Mouse (Mus musculus) liver, embryonic 11.5 days (tissue): ENCODE results near the gene Rev3l. TPM values are rescaled to one million over a fixed set of nuclear protein-coding genes. Genes with fewer than 3 reads are reported as not detected.
A peak's percentile ranks its signal among the peaks of the same experiment; 100 is the strongest.

ENCODE experiments used
- ATAC-seq: fragments of 200-750 bp; cut with Nextera tagmentation; replicated peaks from 2 replicates; pipeline ENCODE4 v1.8.0; 2017; ENCODE audit warnings: moderate number of reproducible peaks, mild to moderate bottlenecking, moderate TSS enrichment, moderate library complexity; ENCODE audit not compliant: low FRiP score
- DNase-seq: peaks from one replicate; pipeline ENCODE4 v3.0.0-alpha.2; 2017; ENCODE audit warnings: low spot score
- H3K27ac ChIP-seq: fragments of 300-500 bp; sonication (generic); 2 replicates; pipeline ENCODE4 v1.5.1; 2014; ENCODE audit warnings: mild to moderate bottlenecking, low read depth, low read length, control low read depth
- H3K27me3 ChIP-seq: fragments of 300-500 bp; sonication (generic); replicated peaks from 2 replicates; pipeline ENCODE4 v1.6.1; 2014; ENCODE audit warnings: low read length, mixed read lengths; ENCODE audit not compliant: control insufficient read depth, insufficient read depth
- H3K36me3 ChIP-seq: fragments of 300-500 bp; sonication (generic); 2 replicates; pipeline ENCODE4 v1.6.1; 2014; ENCODE audit warnings: mild to moderate bottlenecking, low read length, moderate library complexity, mixed read lengths; ENCODE audit not compliant: control insufficient read depth, insufficient read depth
- H3K4me1 ChIP-seq: fragments of 300-500 bp; sonication (generic); replicated peaks from 2 replicates; pipeline ENCODE4 v1.6.1; 2014; ENCODE audit warnings: low read length, mixed read lengths; ENCODE audit not compliant: control insufficient read depth, insufficient read depth
- H3K4me2 ChIP-seq: fragments of 300-500 bp; sonication (generic); 2 replicates; pipeline ENCODE4 v1.6.1; 2014; ENCODE audit warnings: mild to moderate bottlenecking, control low read depth, moderate library complexity
- H3K4me3 ChIP-seq: fragments of 300-500 bp; sonication (generic); 2 replicates; pipeline ENCODE4 v1.5.1; 2014; ENCODE audit warnings: low read depth, low read length, control low read depth
- H3K9ac ChIP-seq: fragments of 300-500 bp; sonication (generic); 2 replicates; pipeline ENCODE4 v1.6.1; 2014; ENCODE audit warnings: low read depth, low read length, control low read depth
- H3K9me3 ChIP-seq: fragments of 300-500 bp; sonication (generic); 2 replicates; pipeline ENCODE4 v1.6.1; 2016; ENCODE audit warnings: low read length, inconsistent platforms, mixed read lengths; ENCODE audit not compliant: control insufficient read depth
- WGBS: fragments of 180-500 bp; shearing (Covaris S2); extraction: QIAGEN DNeasy Blood & Tissue Kit; methylation state at CpG from one replicate; pipeline ENCODE4 v1.1.7; 2014; 5-methylcytosine and 5-hydroxymethylcytosine counted together
- polyA plus RNA-seq: library from polyadenylated mRNA; unstranded; fragments of >200 nt; fragmentation: Nextera tagmentation; extraction: Ambion mirVana; gene quantifications from 2 replicates; pipeline ENCODE4 v1.2.1, GENCODE M21; 2014

Rev3l gene
- polyA plus RNA-seq, 1 experiment from 2014 or later = 9.5 TPM

GRCm38 (mm10) chr10:39865509-39865908, 133.6 kb downstream of the Rev3l start:
- H3K4me1 ChIP-seq = peaks cover 3% of the 10 kb centered on the region; the same call in 1 of the 2 replicates
- no peak overlapping the region for H3K4me3 ChIP-seq
- H3K9ac ChIP-seq = no peak overlapping the region
- H3K36me3 ChIP-seq = peaks cover 14% of the 10 kb centered on the region
- no peak overlapping the region for H3K27ac ChIP-seq
- no peak overlapping the region for H3K4me2 ChIP-seq
- no peak for DNase-seq
- WGBS = 48% methylated on average over 2 of the region's 2 CpGs
- H3K27me3 ChIP-seq = no peaks in the 10 kb centered on the region
- no peaks in the 10 kb centered on the region for H3K9me3 ChIP-seq
- ATAC-seq = peak; percentile 54; the same call in 1 of the 2 replicates

GRCm38 (mm10) chr10:39888621-39889020, 156.7 kb downstream of the Rev3l start:
- WGBS = 51% methylated on average over 3 of the region's 3 CpGs
- DNase-seq (no peak), ATAC-seq (no peak)

GRCm38 (mm10) chr10:39893702-39894697, 162.1 kb downstream of the Rev3l start:
- no peak overlapping the region for H3K4me3 ChIP-seq
- H3K4me2 ChIP-seq = peak overlapping the region; percentile 13; the same call in 1 of the 2 replicates
- no peaks in the 10 kb centered on the region for H3K27me3 ChIP-seq
- no peaks in the 10 kb centered on the region for H3K36me3 ChIP-seq
- ATAC-seq (peak; percentile 76), DNase-seq (peak; percentile 51)
- peak overlapping the region; percentile 23; the same call in 1 of the 2 replicates for H3K27ac ChIP-seq
- peaks cover 10% of the 10 kb centered on the region for H3K4me1 ChIP-seq
- no peaks in the 10 kb centered on the region for H3K9me3 ChIP-seq
- no peak overlapping the region for H3K9ac ChIP-seq
- WGBS = 59% methylated on average over 11 of the region's 11 CpGs

More at GRCm38 (mm10) chr10:39888621-39889020, 156.7 kb downstream of the Rev3l start:
- Histone ChIP-seq H3K4me2 (no peak overlapping the region), H3K4me1 (no peaks in the 10 kb centered on the region), H3K27ac (no peak overlapping the region), H3K4me3 (no peak overlapping the region), H3K9ac (no peak overlapping the region), H3K27me3 (no peaks in the 10 kb centered on the region), H3K9me3 (no peaks in the 10 kb centered on the region), H3K36me3 (no peaks in the 10 kb centered on the region)

- Histone ChIP-seq H3K4me3 (no peak overlapping the region), H3K4me2 (no peak overlapping the region), H3K4me1 (peaks cover 10% of the 10 kb centered on the region), H3K27me3 (no peaks in the 10 kb centered on the region), H3K36me3 (no peaks in the 10 kb centered on the region), H3K27ac (no peak overlapping the region), H3K9ac (no peak overlapping the region), H3K9me3 (no peaks in the 10 kb centered on the region)
- ATAC-seq (no peak), DNase-seq (no peak)
- WGBS = 80% methylated on average over 5 of the region's 5 CpGs
Measured at GRCm38 (mm10) chr10:39896503-39896902, 164.6 kb downstream of the Rev3l start.

- peak within 1 kb of the TSS; percentile 90 for H3K9ac ChIP-seq
- H3K4me3 ChIP-seq = peak within 1 kb of the TSS; percentile 75
- no peaks in the 10 kb centered on the region for H3K36me3 ChIP-seq
- no peaks in the 10 kb centered on the region for H3K9me3 ChIP-seq
- H3K4me2 ChIP-seq = peak within 1 kb of the TSS; percentile 75
- ATAC-seq = peak; percentile 92
- H3K4me1 ChIP-seq = peaks cover 10% of the 10 kb centered on the region
- DNase-seq = peak; percentile 89
- H3K27ac ChIP-seq = peak within 1 kb of the TSS; percentile 86
- under 1% methylated on average over 41 of the region's 41 CpGs for WGBS
- no peaks in the 10 kb centered on the region for H3K27me3 ChIP-seq
Measured at GRCm38 (mm10) chr10:39898874-39899371, 167.0 kb downstream of the Rev3l start, which contains the start of gene Mfsd4b4. Gene Mfsd4b4, minus strand, starts transcription at chr10:39899238.

GRCm38 (mm10) chr10:39904191-39904590, 172.3 kb downstream of the Rev3l start:
- no peaks in the 10 kb centered on the region for H3K4me1 ChIP-seq
- no peaks in the 10 kb centered on the region for H3K36me3 ChIP-seq
- H3K9ac ChIP-seq = no peak overlapping the region
- ATAC-seq = no peak
- no peak overlapping the region for H3K4me3 ChIP-seq
- H3K4me2 ChIP-seq = no peak overlapping the region
- DNase-seq = no peak
- H3K9me3 ChIP-seq = no peaks in the 10 kb centered on the region
- WGBS = 69% methylated on average over 3 of the region's 3 CpGs
- H3K27me3 ChIP-seq = 0 out of 2 replicates have a peak, but pooled peaks cover 2% of the 10 kb centered on the region
- no peak overlapping the region for H3K27ac ChIP-seq

- ATAC-seq (no peak), DNase-seq (no peak)
- Histone ChIP-seq H3K27ac (no peak overlapping the region), H3K9me3 (no peaks in the 10 kb centered on the region), H3K4me2 (no peak overlapping the region), H3K4me1 (no peaks in the 10 kb centered on the region), H3K36me3 (no peaks in the 10 kb centered on the region), H3K9ac (no peak overlapping the region), H3K27me3 (0 out of 2 replicates have a peak, but pooled peaks cover 2% of the 10 kb centered on the region), H3K4me3 (no peak overlapping the region)
- WGBS = 75% methylated on average over 10 of the region's 10 CpGs
Measured at GRCm38 (mm10) chr10:39906799-39907658, 175.1 kb downstream of the Rev3l start.

GRCm38 (mm10) chr10:39908768-39909441, 177.0 kb downstream of the Rev3l start:
- ATAC-seq (no peak), DNase-seq (no peak)
- H3K27me3 ChIP-seq = 0 out of 2 replicates have a peak, but pooled peaks cover 2% of the 10 kb centered on the region
- H3K27ac ChIP-seq = no peak overlapping the region
- H3K4me2 ChIP-seq = no peak overlapping the region
- H3K36me3 ChIP-seq = no peaks in the 10 kb centered on the region
- H3K9ac ChIP-seq = no peak overlapping the region
- no peak overlapping the region for H3K4me3 ChIP-seq
- no peaks in the 10 kb centered on the region for H3K9me3 ChIP-seq
- H3K4me1 ChIP-seq = no peaks in the 10 kb centered on the region
- 54% methylated on average over 13 of the region's 13 CpGs for WGBS
